Mouse (Mus musculus): ENCODE measurements around the gene Slc34a2. TPM values are rescaled to one million over a fixed set of nuclear protein-coding genes. Genes with fewer than 3 reads are reported as not detected.
A peak's percentile ranks its signal among the peaks of the same experiment; 100 is the strongest.

Slc34a2 gene
- polyA plus RNA-seq, 1 experiment from 2014 or later: 0.72 TPM

GRCm38 (mm10) chr5:53110225-53110624, 72.3 kb downstream of the Slc34a2 start:
- no peaks in the 10 kb centered on the region for H3K4me1 ChIP-seq (ENCODE audit: control insufficient read depth, insufficient read depth, low read length)
- no peak overlapping the region for H3K27ac ChIP-seq (replicated peaks; ENCODE audit: low read depth, low read length)
- no peaks in the 10 kb centered on the region for H3K27me3 ChIP-seq (replicated peaks; ENCODE audit: control insufficient read depth, insufficient read depth, low read length)
- no peak overlapping the region for H3K9ac ChIP-seq (ENCODE audit: low read depth, low read length)
- peaks cover 5% of the 10 kb centered on the region; the same call in 1 of the 2 replicates for H3K9me3 ChIP-seq (ENCODE audit: control insufficient read depth, low read length)
- ATAC-seq (ENCODE audit: low read depth) (no peak), DNase-seq (ENCODE audit: low spot score) (no peak)
- WGBS: 71% methylated on average over 4 of the region's 4 CpGs
- H3K36me3 ChIP-seq (ENCODE audit: control insufficient read depth, insufficient read depth, low read length): no peaks in the 10 kb centered on the region
- no peak overlapping the region for H3K4me2 ChIP-seq (ENCODE audit: low read depth, low read length)
- H3K4me3 ChIP-seq (ENCODE audit: low read depth, low read length): no peak overlapping the region

GRCm38 (mm10) chr5:53111036-53111435, 73.2 kb downstream of the Slc34a2 start:
- Histone ChIP-seq H3K9ac (ENCODE audit: low read depth, low read length) (no peak overlapping the region), H3K4me3 (ENCODE audit: low read depth, low read length) (no peak overlapping the region), H3K4me1 (ENCODE audit: control insufficient read depth, insufficient read depth, low read length) (no peaks in the 10 kb centered on the region), H3K27ac (replicated peaks; ENCODE audit: low read depth, low read length) (no peak overlapping the region), H3K4me2 (ENCODE audit: low read depth, low read length) (no peak overlapping the region), H3K27me3 (replicated peaks; ENCODE audit: control insufficient read depth, insufficient read depth, low read length) (no peaks in the 10 kb centered on the region), H3K9me3 (ENCODE audit: control insufficient read depth, low read length) (peaks cover 5% of the 10 kb centered on the region; the same call in 1 of the 2 replicates), H3K36me3 (ENCODE audit: control insufficient read depth, insufficient read depth, low read length) (no peaks in the 10 kb centered on the region)
- ATAC-seq (ENCODE audit: low read depth): no peak
- WGBS: 68% methylated on average over 5 of the region's 5 CpGs
- DNase-seq (ENCODE audit: low spot score): no peak

- ATAC-seq (ENCODE audit: low read depth) (no peak), DNase-seq (ENCODE audit: low spot score) (no peak)
- H3K36me3 ChIP-seq (ENCODE audit: control insufficient read depth, insufficient read depth, low read length): no peaks in the 10 kb centered on the region
- H3K4me2 ChIP-seq (ENCODE audit: low read depth, low read length): no peak overlapping the region
- no peak overlapping the region for H3K9ac ChIP-seq (ENCODE audit: low read depth, low read length)
- no peak overlapping the region for H3K4me3 ChIP-seq (ENCODE audit: low read depth, low read length)
- no peak overlapping the region for H3K27ac ChIP-seq (replicated peaks; ENCODE audit: low read depth, low read length)
- peaks cover 5% of the 10 kb centered on the region; the same call in 1 of the 2 replicates for H3K9me3 ChIP-seq (ENCODE audit: control insufficient read depth, low read length)
- no peaks in the 10 kb centered on the region for H3K27me3 ChIP-seq (replicated peaks; ENCODE audit: control insufficient read depth, insufficient read depth, low read length)
- 81% methylated on average over 5 of the region's 5 CpGs for WGBS
- no peaks in the 10 kb centered on the region for H3K4me1 ChIP-seq (ENCODE audit: control insufficient read depth, insufficient read depth, low read length)
Observed at GRCm38 (mm10) chr5:53112942-53113341, 75.1 kb downstream of the Slc34a2 start.

GRCm38 (mm10) chr5:53114616-53115267, 76.9 kb downstream of the Slc34a2 start:
- Histone ChIP-seq H3K27ac (replicated peaks; ENCODE audit: low read depth, low read length) (no peak overlapping the region), H3K4me3 (ENCODE audit: low read depth, low read length) (no peak overlapping the region), H3K4me2 (ENCODE audit: low read depth, low read length) (no peak overlapping the region), H3K36me3 (ENCODE audit: control insufficient read depth, insufficient read depth, low read length) (no peaks in the 10 kb centered on the region), H3K9me3 (ENCODE audit: control insufficient read depth, low read length) (peaks cover 5% of the 10 kb centered on the region; the same call in 1 of the 2 replicates), H3K4me1 (ENCODE audit: control insufficient read depth, insufficient read depth, low read length) (no peaks in the 10 kb centered on the region), H3K27me3 (replicated peaks; ENCODE audit: control insufficient read depth, insufficient read depth, low read length) (no peaks in the 10 kb centered on the region), H3K9ac (ENCODE audit: low read depth, low read length) (no peak overlapping the region)
- ATAC-seq (ENCODE audit: low read depth): no peak
- WGBS: 73% methylated on average over 12 of the region's 12 CpGs
- no peak for DNase-seq (ENCODE audit: low spot score)

GRCm38 (mm10) chr5:53118212-53118611, 80.3 kb downstream of the Slc34a2 start:
- Histone ChIP-seq H3K9me3 (ENCODE audit: control insufficient read depth, low read length) (peaks cover 1% of the 10 kb centered on the region; the same call in 1 of the 2 replicates), H3K27me3 (replicated peaks; ENCODE audit: control insufficient read depth, insufficient read depth, low read length) (no peaks in the 10 kb centered on the region), H3K9ac (ENCODE audit: low read depth, low read length) (no peak overlapping the region), H3K27ac (replicated peaks; ENCODE audit: low read depth, low read length) (no peak overlapping the region), H3K4me1 (ENCODE audit: control insufficient read depth, insufficient read depth, low read length) (no peaks in the 10 kb centered on the region), H3K4me3 (ENCODE audit: low read depth, low read length) (no peak overlapping the region), H3K36me3 (ENCODE audit: control insufficient read depth, insufficient read depth, low read length) (no peaks in the 10 kb centered on the region), H3K4me2 (ENCODE audit: low read depth, low read length) (no peak overlapping the region)
- ATAC-seq (ENCODE audit: low read depth) (no peak), DNase-seq (ENCODE audit: low spot score) (no peak)
- WGBS: 90% methylated on average over 8 of the region's 8 CpGs

- no peaks in the 10 kb centered on the region for H3K4me1 ChIP-seq (ENCODE audit: control insufficient read depth, insufficient read depth, low read length)
- ATAC-seq (ENCODE audit: low read depth) (peak; percentile 70; the same call in 1 of the 2 replicates), DNase-seq (ENCODE audit: low spot score) (peak; percentile 68)
- 46% methylated on average over 3 of the region's 3 CpGs for WGBS
- no peaks in the 10 kb centered on the region for H3K36me3 ChIP-seq (ENCODE audit: control insufficient read depth, insufficient read depth, low read length)
- H3K27ac ChIP-seq (replicated peaks; ENCODE audit: low read depth, low read length): no peak overlapping the region
- H3K4me2 ChIP-seq (ENCODE audit: low read depth, low read length): no peak overlapping the region
- no peak overlapping the region for H3K9ac ChIP-seq (ENCODE audit: low read depth, low read length)
- no peaks in the 10 kb centered on the region for H3K9me3 ChIP-seq (ENCODE audit: control insufficient read depth, low read length)
- H3K27me3 ChIP-seq (replicated peaks; ENCODE audit: control insufficient read depth, insufficient read depth, low read length): no peaks in the 10 kb centered on the region
- no peak overlapping the region for H3K4me3 ChIP-seq (ENCODE audit: low read depth, low read length)
Observed at GRCm38 (mm10) chr5:53119689-53120088, 81.8 kb downstream of the Slc34a2 start.

Other genes starting within 250 kb of the Slc34a2 start
- 103 and 118 TPM in 2 replicates for gene Anapc4, start 204.1 kb upstream of the Slc34a2 start, polyA plus RNA-seq (2014; fragmentation: Nextera tagmentation; extraction: Ambion mirVana)
- 5.9 and 6.9 TPM in 2 replicates for gene Sel1l3, start 175.8 kb downstream of the Slc34a2 start, polyA plus RNA-seq (2014; fragmentation: Nextera tagmentation; extraction: Ambion mirVana)
- 96.7 and 104 TPM in 2 replicates for gene Smim20, start 229.0 kb downstream of the Slc34a2 start, polyA plus RNA-seq (2014; fragmentation: Nextera tagmentation; extraction: Ambion mirVana)